Mouse (Mus musculus) midbrain, embryonic 12.5 days (tissue): ENCODE results near the gene Ssna1. TPM values are rescaled to one million over a fixed set of nuclear protein-coding genes. Genes with fewer than 3 reads are reported as not detected.

Experiments
- ATAC-seq: fragments of 200-750 bp; cut with Nextera tagmentation; 2 replicates; pipeline ENCODE4 v1.8.0; 2017; ENCODE audit warnings: low read depth, moderate TSS enrichment, moderate library complexity; ENCODE audit not compliant: low FRiP score
- H3K27ac ChIP-seq: fragments of 300-500 bp; sonication (generic); replicated peaks from 2 replicates; pipeline ENCODE4 v1.5.1; 2016; ENCODE audit warnings: mild to moderate bottlenecking
- H3K27me3 ChIP-seq: fragments of 300-500 bp; sonication (generic); 2 replicates; pipeline ENCODE4 v1.6.1; 2016; ENCODE audit warnings: mild to moderate bottlenecking
- H3K36me3 ChIP-seq: fragments of 300-500 bp; sonication (generic); 2 replicates; pipeline ENCODE4 v1.6.1; 2016
- H3K4me1 ChIP-seq: fragments of 300-500 bp; sonication (generic); 2 replicates; pipeline ENCODE4 v1.6.1; 2016
- H3K4me2 ChIP-seq: fragments of 300-500 bp; sonication (generic); replicated peaks from 2 replicates; pipeline ENCODE4 v1.6.1; 2016; ENCODE audit warnings: mild to moderate bottlenecking, moderate library complexity
- H3K4me3 ChIP-seq: fragments of 300-500 bp; sonication (generic); 2 replicates; pipeline ENCODE4 v1.5.1; 2016; ENCODE audit warnings: mild to moderate bottlenecking
- H3K9ac ChIP-seq: fragments of 300-500 bp; sonication (generic); replicated peaks from 2 replicates; pipeline ENCODE4 v1.6.1; 2016; ENCODE audit warnings: mild to moderate bottlenecking, moderate library complexity
- H3K9me3 ChIP-seq: fragments of 300-500 bp; sonication (generic); 2 replicates; pipeline ENCODE4 v1.6.1; 2016; ENCODE audit warnings: mild to moderate bottlenecking
- WGBS: fragments of 180-500 bp; shearing (Covaris S2); methylation state at CpG from one replicate; pipeline ENCODE4 v1.1.7; 2016; 5-methylcytosine and 5-hydroxymethylcytosine counted together
- polyA plus RNA-seq: library from polyadenylated mRNA; unstranded; fragments of >200 nt; fragmentation: Nextera tagmentation; extraction: Ambion mirVana; gene quantifications from 2 replicates; pipeline ENCODE4 v1.2.1, GENCODE M21; 2016

Gene Ssna1
- polyA plus RNA-seq, 1 experiment from 2014 or later = 216 TPM

- Histone ChIP-seq H3K4me3 (peak overlapping the region; percentile 45), H3K4me2 (peak overlapping the region; percentile 81), H3K9ac (0 out of 2 replicates have a peak overlapping the region, but pooled peaks have one; percentile 21), H3K9me3 (no peaks in the 10 kb centered on the region), H3K27me3 (peaks cover 53% of the 10 kb centered on the region), H3K36me3 (no peaks in the 10 kb centered on the region), H3K4me1 (peaks cover 13% of the 10 kb centered on the region), H3K27ac (no peak overlapping the region)
- peak; percentile 9; the same call in 1 of the 2 replicates for ATAC-seq
- 72% methylated on average over 7 of the region's 7 CpGs for WGBS
Measured at GRCm38 (mm10) chr2:25303931-25304656, 31.9 kb upstream of the Ssna1 start.

- Histone ChIP-seq H3K4me3 (no peak overlapping the region), H3K27me3 (peaks cover 48% of the 10 kb centered on the region)
Measured at GRCm38 (mm10) chr2:25303452-25303851, 31.2 kb upstream of the Ssna1 start.

DNA sequence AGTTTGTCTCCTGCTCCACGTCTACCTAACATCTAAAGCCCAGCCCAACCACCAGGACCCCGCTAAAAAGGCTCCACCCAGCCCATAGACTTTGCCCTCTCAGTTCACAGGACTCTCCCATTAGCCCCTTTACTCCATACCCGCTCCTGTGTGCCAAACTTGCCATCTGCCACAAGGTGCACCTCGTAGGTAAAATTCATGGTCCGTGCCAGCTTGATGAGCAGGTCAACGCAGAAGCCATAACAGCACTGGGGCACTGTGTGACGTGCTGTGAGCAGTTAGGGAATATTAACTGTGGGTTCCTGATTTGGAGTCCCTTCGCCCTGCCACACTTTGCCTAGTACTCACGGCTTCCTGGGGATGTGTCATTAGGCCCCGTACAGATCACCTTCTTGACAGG, 25.8 kb upstream of the Ssna1 start:
- no peaks in the 10 kb centered on the region for H3K36me3 ChIP-seq
- H3K9me3 ChIP-seq = no peaks in the 10 kb centered on the region
- WGBS = 84% methylated on average over 10 of the region's 10 CpGs
- no peak overlapping the region for H3K9ac ChIP-seq
- no peaks in the 10 kb centered on the region for H3K4me1 ChIP-seq
- no peak overlapping the region for H3K4me3 ChIP-seq
- H3K27ac ChIP-seq = no peak overlapping the region
- H3K4me2 ChIP-seq = no peak overlapping the region
- no peak for ATAC-seq
- H3K27me3 ChIP-seq = peaks cover 56% of the 10 kb centered on the region

More at GRCm38 (mm10) chr2:25303452-25303851, 31.2 kb upstream of the Ssna1 start:
- Histone ChIP-seq H3K4me1 (peaks cover 13% of the 10 kb centered on the region), H3K4me2 (no peak overlapping the region), H3K27ac (no peak overlapping the region), H3K9ac (no peak overlapping the region), H3K36me3 (no peaks in the 10 kb centered on the region), H3K9me3 (no peaks in the 10 kb centered on the region)
- no peak for ATAC-seq
- WGBS = 69% methylated on average over 3 of the region's 3 CpGs

- H3K4me1 ChIP-seq = peaks cover 4% of the 10 kb centered on the region
- H3K27ac ChIP-seq = no peak overlapping the region
- no peak overlapping the region for H3K9ac ChIP-seq
- no peak overlapping the region for H3K4me2 ChIP-seq
- peaks cover 63% of the 10 kb centered on the region for H3K27me3 ChIP-seq
- no peak for ATAC-seq
- no peaks in the 10 kb centered on the region for H3K9me3 ChIP-seq
- no peak overlapping the region for H3K4me3 ChIP-seq
- WGBS = 83% methylated on average over 7 of the region's 8 CpGs
- no peaks in the 10 kb centered on the region for H3K36me3 ChIP-seq
Measured at GRCm38 (mm10) chr2:25297093-25297492, 24.9 kb upstream of the Ssna1 start.

DNA sequence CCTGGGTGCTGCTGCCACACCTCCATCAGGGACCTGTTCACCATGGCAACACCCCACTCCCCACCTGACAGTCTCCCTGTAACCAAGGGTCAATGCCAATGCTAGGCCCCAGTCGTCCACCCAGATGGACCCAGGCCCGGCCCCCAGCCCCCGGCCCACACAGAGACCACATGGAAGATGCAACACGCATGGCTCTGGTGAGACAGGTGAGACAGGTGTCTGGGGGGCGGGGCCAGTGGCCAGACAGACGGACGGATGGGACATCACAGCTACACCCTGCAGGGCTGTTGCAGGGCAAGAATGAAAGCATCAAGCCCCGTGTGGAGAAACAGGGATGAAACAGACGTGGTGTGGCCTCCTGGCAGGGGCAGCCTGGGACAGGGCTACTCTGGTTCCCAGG, 21.5 kb upstream of the Ssna1 start:
- Histone ChIP-seq H3K9ac (no peak overlapping the region), H3K27ac (no peak overlapping the region), H3K27me3 (peaks cover 97% of the 10 kb centered on the region), H3K4me1 (peaks cover 17% of the 10 kb centered on the region), H3K36me3 (no peaks in the 10 kb centered on the region), H3K4me3 (no peak overlapping the region), H3K4me2 (no peak overlapping the region), H3K9me3 (no peaks in the 10 kb centered on the region)
- no peak for ATAC-seq
- 75% methylated on average over 9 of the region's 9 CpGs for WGBS

DNA sequence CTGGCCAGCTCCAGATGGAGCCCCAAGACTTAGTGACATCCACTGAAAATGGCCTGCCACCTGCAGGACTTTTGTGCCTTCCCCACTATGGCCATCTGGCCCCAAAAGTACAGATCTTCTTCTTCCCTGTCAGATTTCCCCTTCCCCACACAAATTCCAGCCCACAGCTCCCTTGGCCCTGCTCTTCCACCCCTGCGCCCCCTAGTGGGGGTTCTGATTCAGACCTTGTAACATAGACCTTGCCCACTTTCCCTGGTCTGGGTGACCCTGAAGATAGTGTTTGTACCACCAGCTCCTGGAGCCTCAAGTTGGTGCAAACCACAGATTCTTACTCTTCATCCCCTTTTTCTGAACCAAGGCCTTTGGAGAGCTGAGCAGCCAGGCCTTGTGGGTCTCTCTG, 20.6 kb upstream of the Ssna1 start:
- Histone ChIP-seq H3K27me3 (peaks cover 98% of the 10 kb centered on the region), H3K4me3 (no peak overlapping the region), H3K4me2 (peak overlapping the region; percentile 43; the same call in 1 of the 2 replicates), H3K9me3 (no peaks in the 10 kb centered on the region), H3K36me3 (no peaks in the 10 kb centered on the region), H3K4me1 (peaks cover 17% of the 10 kb centered on the region), H3K9ac (no peak overlapping the region; the same call in 1 of the 2 replicates), H3K27ac (no peak overlapping the region)
- no peak for ATAC-seq
- 0% methylated on average over 1 of the region's 1 CpGs for WGBS

DNA sequence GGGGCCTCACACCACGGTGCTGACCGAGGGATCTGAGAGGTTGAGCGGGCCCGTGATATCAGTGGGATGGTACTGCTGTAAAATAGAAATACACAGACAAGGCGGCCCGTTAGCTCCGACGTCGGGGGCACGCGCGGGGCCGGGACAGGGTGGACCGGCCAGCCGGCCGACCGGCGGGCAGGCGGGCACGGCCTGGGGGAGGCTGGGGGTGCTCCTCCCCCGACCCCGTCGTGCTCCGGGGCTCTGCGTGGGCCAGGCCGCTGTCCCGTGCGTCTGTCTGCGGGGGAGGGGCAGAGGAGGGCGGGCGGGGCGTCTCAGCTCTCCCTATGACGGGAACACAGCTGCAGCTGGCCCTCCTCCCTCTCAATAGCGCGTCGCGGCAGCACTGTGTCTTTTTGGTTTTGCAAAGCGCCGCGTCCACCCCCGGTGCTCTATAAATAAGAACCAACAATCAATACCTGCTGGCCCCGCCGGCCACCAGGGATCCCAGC, 19.9 kb upstream of the Ssna1 start:
- Histone ChIP-seq H3K4me2 (peak overlapping the region; percentile 43), H3K4me3 (peak overlapping the region; percentile 28), H3K9ac (peak overlapping the region; percentile 39; the same call in 1 of the 2 replicates), H3K27me3 (peaks cover 94% of the 10 kb centered on the region), H3K36me3 (no peaks in the 10 kb centered on the region), H3K27ac (no peak overlapping the region), H3K4me1 (peaks cover 17% of the 10 kb centered on the region), H3K9me3 (no peaks in the 10 kb centered on the region)
- no peak; the same call in 1 of the 2 replicates for ATAC-seq
- 6% methylated on average over 39 of the region's 43 CpGs for WGBS

- Histone ChIP-seq H3K27ac (no peak overlapping the region), H3K4me3 (peak overlapping the region; percentile 28), H3K9me3 (no peaks in the 10 kb centered on the region), H3K4me1 (peaks cover 17% of the 10 kb centered on the region), H3K27me3 (peaks cover 87% of the 10 kb centered on the region), H3K9ac (0 out of 2 replicates have a peak overlapping the region, but pooled peaks have one; percentile 39), H3K36me3 (0 out of 2 replicates have a peak, but pooled peaks cover 1% of the 10 kb centered on the region), H3K4me2 (peak overlapping the region; percentile 43)
- no peak; the same call in 1 of the 2 replicates for ATAC-seq
- WGBS = 5% methylated on average over 32 of the region's 32 CpGs
Measured at GRCm38 (mm10) chr2:25291184-25292053, 19.2 kb upstream of the Ssna1 start.

- H3K9ac ChIP-seq = no peak overlapping the region
- H3K4me2 ChIP-seq = peak overlapping the region; percentile 15
- no peak overlapping the region; the same call in 1 of the 2 replicates for H3K4me3 ChIP-seq
Measured at GRCm38 (mm10) chr2:25290816-25291130, 18.5 kb upstream of the Ssna1 start.

DNA sequence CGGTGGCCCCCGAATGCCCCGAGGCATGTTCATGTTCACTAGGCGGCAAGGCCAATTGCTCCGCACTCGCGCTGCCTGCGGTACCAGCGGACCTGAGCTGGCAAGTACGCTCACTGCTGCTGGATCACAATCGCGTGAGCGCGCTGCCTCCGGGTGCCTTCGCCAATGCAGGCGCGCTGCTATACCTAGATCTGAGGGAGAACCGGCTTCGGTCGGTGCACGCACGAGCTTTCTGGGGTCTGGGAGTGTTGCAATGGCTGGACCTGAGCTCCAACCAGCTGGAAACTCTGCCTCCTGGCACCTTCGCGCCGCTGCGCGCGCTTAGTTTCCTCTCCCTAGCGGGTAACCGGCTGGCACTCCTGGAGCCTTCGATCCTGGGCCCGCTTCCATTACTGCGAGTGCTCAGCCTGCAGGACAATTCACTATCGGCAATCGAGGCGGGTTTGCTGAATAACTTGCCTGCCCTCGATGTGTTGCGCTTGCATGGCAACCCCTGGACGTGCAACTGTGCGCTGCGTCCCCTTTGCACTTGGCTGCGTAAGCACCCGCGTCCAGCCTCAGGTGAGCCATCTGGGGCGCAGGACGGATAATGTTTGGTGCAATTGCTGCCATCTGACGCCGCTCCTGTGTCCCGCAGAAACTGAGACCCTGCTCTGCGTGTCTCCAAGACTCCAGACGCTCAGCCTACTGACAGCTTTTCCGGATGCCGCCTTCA, 18.0 kb upstream of the Ssna1 start:
- WGBS = 3% methylated on average over 54 of the region's 54 CpGs
- Histone ChIP-seq H3K27me3 (peaks cover 75% of the 10 kb centered on the region), H3K4me2 (peak overlapping the region; percentile 15; the same call in 1 of the 2 replicates), H3K9me3 (no peaks in the 10 kb centered on the region), H3K4me1 (peaks cover 17% of the 10 kb centered on the region), H3K27ac (no peak overlapping the region), H3K36me3 (peaks cover 13% of the 10 kb centered on the region), H3K9ac (no peak overlapping the region), H3K4me3 (0 out of 2 replicates have a peak overlapping the region, but pooled peaks have one; percentile 9)
- ATAC-seq = no peak

More at GRCm38 (mm10) chr2:25290816-25291130, 18.5 kb upstream of the Ssna1 start:
- no peaks in the 10 kb centered on the region for H3K9me3 ChIP-seq
- peaks cover 80% of the 10 kb centered on the region for H3K27me3 ChIP-seq
- no peak overlapping the region for H3K27ac ChIP-seq
- peaks cover 17% of the 10 kb centered on the region for H3K4me1 ChIP-seq
- WGBS = 1% methylated on average over 18 of the region's 18 CpGs
- peaks cover 8% of the 10 kb centered on the region for H3K36me3 ChIP-seq
- no peak for ATAC-seq

GRCm38 (mm10) chr2:25289651-25290050, 17.4 kb upstream of the Ssna1 start, which contains the start of gene Lrrc26:
TSS of gene Lrrc26 (plus strand) at chr2:25289915.
- Histone ChIP-seq H3K36me3 (peaks cover 19% of the 10 kb centered on the region), H3K4me2 (peak within 1 kb of the TSS; percentile 15), H3K27ac (no peak within 1 kb of the TSS), H3K27me3 (peaks cover 69% of the 10 kb centered on the region), H3K9me3 (no peaks in the 10 kb centered on the region), H3K9ac (no peak within 1 kb of the TSS), H3K4me1 (peaks cover 17% of the 10 kb centered on the region), H3K4me3 (peak within 1 kb of the TSS; percentile 9; the same call in 1 of the 2 replicates)
- 10% methylated on average over 11 of the region's 11 CpGs for WGBS
- ATAC-seq = no peak
